Mouse (Mus musculus) olfactory bulb, adult 2 months (tissue): ENCODE measurements around the gene Adamts8. TPM values are rescaled to one million over a fixed set of nuclear protein-coding genes. Genes with fewer than 3 reads are reported as not detected.

Experiments used
- H3K27ac ChIP-seq: fragments of 200-500 bp; 2 replicates; pipeline ENCODE4 v1.5.1; 2012; ENCODE audit warnings: low read depth, low read length; ENCODE audit not compliant: insufficient read depth
- H3K4me1 ChIP-seq: fragments of 200-500 bp; 2 replicates; pipeline ENCODE4 v1.6.1; 2012; ENCODE audit warnings: low read length; ENCODE audit not compliant: control insufficient read depth, insufficient read depth
- H3K4me3 ChIP-seq: fragments of 200-500 bp; 2 replicates; pipeline ENCODE4 v1.5.1; 2012; ENCODE audit warnings: mild to moderate bottlenecking, low read depth, low read length, moderate library complexity; ENCODE audit not compliant: insufficient read depth
- CTCF ChIP-seq: fragments of 200-500 bp; IDR thresholded peaks from 2 replicates; pipeline ENCODE4 v1.5.1; 2012; ENCODE audit warnings: low read depth, mild to moderate bottlenecking, low read length, moderate library complexity; ENCODE audit not compliant: insufficient read depth
- POLR2A ChIP-seq: fragments of 200-500 bp; IDR thresholded peaks from 2 replicates; pipeline ENCODE4 v1.6.1; 2012; ENCODE audit warnings: mild to moderate bottlenecking, low read depth, low read length, moderate library complexity; ENCODE audit not compliant: insufficient read depth
- WGBS: fragments of 180-500 bp; shearing (Covaris S2); methylation state at CpG from one replicate; pipeline ENCODE4 v1.1.7; 2018; 5-methylcytosine and 5-hydroxymethylcytosine counted together
- polyA plus RNA-seq: library from polyadenylated mRNA; stranded (reverse); fragments of >200 nt; gene quantifications from 2 replicates; pipeline ENCODE4 v1.2.4, GENCODE M21; 2012; ENCODE audit warnings: low replicate concordance; ENCODE audit not compliant: missing spikeins, insufficient read depth, insufficient read length

The Adamts8 gene
- polyA plus RNA-seq, 1 experiment: not detected

GRCm38 (mm10) chr9:30996590-30997562 is 54.5 kb downstream of the Adamts8 start:
- 82% methylated on average over 12 of the region's 12 CpGs for WGBS
- no peak for TF ChIP-seq POLR2A
- no peak for TF ChIP-seq CTCF
- Histone ChIP-seq H3K27ac (no peak overlapping the region), H3K4me1 (no peaks in the 10 kb centered on the region), H3K4me3 (no peak overlapping the region)

DNA sequence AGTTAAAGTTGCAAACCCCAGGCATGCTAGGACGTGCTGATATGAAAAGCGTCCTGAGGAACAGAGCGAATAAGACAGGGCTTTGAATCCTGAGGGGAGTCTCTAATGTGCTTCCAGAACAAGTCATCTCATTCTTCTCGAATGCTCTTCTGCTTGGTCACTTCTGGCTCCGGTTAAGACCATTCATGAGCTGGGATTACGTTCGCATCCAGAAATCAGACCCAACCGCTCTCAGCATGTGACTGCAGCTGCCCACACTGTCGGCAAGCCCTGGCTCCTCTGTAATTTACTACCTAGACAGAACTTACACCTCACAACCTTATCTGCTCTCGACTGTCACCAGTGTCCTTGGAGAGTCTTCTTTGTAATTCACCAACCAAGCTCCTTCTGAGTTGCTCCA is 58.3 kb downstream of the Adamts8 start:
- no peak overlapping the region for H3K27ac ChIP-seq

GRCm38 (mm10) chr9:31002528-31002927 is 60.2 kb downstream of the Adamts8 start:
- Histone ChIP-seq H3K4me1 (no peaks in the 10 kb centered on the region), H3K4me3 (no peak overlapping the region), H3K27ac (no peak overlapping the region)
- no peak for TF ChIP-seq POLR2A
- no peak for TF ChIP-seq CTCF
- WGBS: 90% methylated on average over 4 of the region's 4 CpGs

More for the DNA sequence above, 58.3 kb downstream of the Adamts8 start:
- 81% methylated on average over 10 of the region's 10 CpGs for WGBS
- no peak for TF ChIP-seq CTCF
- TF ChIP-seq POLR2A: no peak
- Histone ChIP-seq H3K4me3 (no peak overlapping the region), H3K4me1 (no peaks in the 10 kb centered on the region)

DNA sequence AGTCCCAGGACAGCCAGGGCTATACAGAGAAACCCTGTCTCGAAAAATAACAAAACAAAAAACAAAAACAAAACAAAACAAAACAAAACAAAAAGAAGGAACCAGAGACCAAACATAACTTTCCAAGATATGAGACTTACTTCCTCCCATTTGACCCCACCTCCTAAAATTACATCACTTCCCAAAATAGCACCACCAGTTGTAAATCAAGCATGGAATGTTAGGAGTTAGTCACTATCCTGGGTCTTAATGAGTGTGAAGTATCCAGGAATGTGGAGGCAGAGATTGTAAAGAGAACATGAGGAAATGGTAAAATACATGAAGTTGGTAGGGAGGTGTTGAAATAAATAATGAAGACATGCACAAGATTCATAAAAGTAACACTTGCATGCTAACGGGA is 67.0 kb downstream of the Adamts8 start:
- no peak overlapping the region for H3K4me3 ChIP-seq
- TF ChIP-seq POLR2A (no peak), CTCF (no peak)
- 88% methylated on average over 2 of the region's 2 CpGs for whole genome bisulfite sequencing
- H3K4me1 ChIP-seq: no peaks in the 10 kb centered on the region
- H3K27ac ChIP-seq: no peak overlapping the region

GRCm38 (mm10) chr9:31010040-31010439 is 67.7 kb downstream of the Adamts8 start:
- H3K27ac ChIP-seq: no peak overlapping the region
- WGBS: 88% methylated on average over 3 of the region's 3 CpGs

GRCm38 (mm10) chr9:31010749-31011148 is 68.4 kb downstream of the Adamts8 start:
- H3K4me3 ChIP-seq: no peak overlapping the region
- no peaks in the 10 kb centered on the region for H3K4me1 ChIP-seq
- WGBS: 71% methylated on average over 3 of the region's 3 CpGs
- no peak overlapping the region for H3K27ac ChIP-seq
- TF ChIP-seq POLR2A (no peak), CTCF (no peak)

More at GRCm38 (mm10) chr9:31010040-31010439, 67.7 kb downstream of the Adamts8 start:
- Histone ChIP-seq H3K4me1 (no peaks in the 10 kb centered on the region), H3K4me3 (no peak overlapping the region)
- TF ChIP-seq POLR2A: no peak
- no peak for TF ChIP-seq CTCF

- Histone ChIP-seq H3K4me3 (no peak overlapping the region), H3K27ac (no peak overlapping the region), H3K4me1 (no peaks in the 10 kb centered on the region)
- TF ChIP-seq POLR2A (no peak), CTCF (no peak)
- 72% methylated on average over 1 of the region's 1 CpGs for WGBS
Measured at GRCm38 (mm10) chr9:31011533-31011932, 69.2 kb downstream of the Adamts8 start.

- Histone ChIP-seq H3K4me1 (no peaks in the 10 kb centered on the region), H3K4me3 (no peak overlapping the region), H3K27ac (no peak overlapping the region)
- WGBS: 84% methylated on average over 4 of the region's 4 CpGs
- TF ChIP-seq POLR2A (no peak), CTCF (no peak)
Measured at GRCm38 (mm10) chr9:31012674-31013073, 70.3 kb downstream of the Adamts8 start.

DNA sequence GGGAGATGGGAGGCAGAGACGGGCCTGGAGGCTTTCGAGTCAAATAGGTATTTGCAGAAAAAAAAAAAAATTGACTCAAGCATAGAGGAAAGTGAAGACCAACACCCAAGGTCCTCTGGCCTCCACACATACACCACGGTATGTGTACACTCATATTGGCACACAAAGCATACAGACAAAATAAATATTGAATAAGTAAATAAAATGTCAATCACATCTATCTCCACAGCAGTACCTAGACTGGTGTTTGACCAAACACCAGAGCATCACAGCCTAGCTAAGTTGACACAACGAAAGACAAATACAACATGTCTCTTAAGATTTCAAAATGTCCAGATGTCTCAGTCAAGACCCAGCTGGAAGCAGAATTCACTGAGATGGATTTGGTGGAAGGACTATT is 71.1 kb downstream of the Adamts8 start:
- WGBS: 92% methylated on average over 4 of the region's 4 CpGs
- Histone ChIP-seq H3K4me1 (no peaks in the 10 kb centered on the region), H3K4me3 (no peak overlapping the region), H3K27ac (no peak overlapping the region)
- TF ChIP-seq POLR2A (no peak), CTCF (no peak)

Other genes starting within 250 kb of the Adamts8 start
- gene Adamts15, start 20.1 kb upstream of the Adamts8 start, polyA plus RNA-seq: not detected in 2 replicates
- not detected in 2 replicates for gene Zbtb44, start 88.1 kb downstream of the Adamts8 start, polyA plus RNA-seq
- not detected in 2 replicates for gene St14, start 189.3 kb downstream of the Adamts8 start, polyA plus RNA-seq